Mouse (Mus musculus) T-helper 2 cell (primary cell): ENCODE measurements around the gene Cfhr2.

Experiments
- in situ Hi-C: fragments of 300-600 bp; cut with MboI, MseI; formaldehyde crosslinking; loops from one replicate; pipeline ENCODE4 v1.15.1; 2025; ENCODE audit warnings: high pct_unique_total_duplicates

Cfhr2 gene

GRCm38 (mm10) chr1:139858548-139858947, at the start of gene Cfhr2:
Cfhr2 (minus strand) TSS chr1:139858702.
- in situ Hi-C loops, result no loop called here

- in situ Hi-C loops, result no loop called here
Measured at GRCm38 (mm10) chr1:139863751-139864150, 5.2 kb upstream of the Cfhr2 start.

GRCm38 (mm10) chr1:139860176-139860575, 1.7 kb upstream of the Cfhr2 start:
- in situ Hi-C loops, result no loop called here

- in situ Hi-C loops, result no loop called here
Measured at GRCm38 (mm10) chr1:139839699-139840098, 18.8 kb downstream of the Cfhr2 start.

- in situ Hi-C loops, result no loop called here
Measured at GRCm38 (mm10) chr1:139839290-139839689, 19.2 kb downstream of the Cfhr2 start.

GRCm38 (mm10) chr1:139808594-139808993, 49.9 kb downstream of the Cfhr2 start:
- in situ Hi-C loops, result no loop called here

- in situ Hi-C loops, result no loop called here
Measured at GRCm38 (mm10) chr1:139781143-139781542, 77.4 kb downstream of the Cfhr2 start, which contains the start of gene Gm4788. Gm4788 (minus strand) TSS chr1:139781243.

GRCm38 (mm10) chr1:139769913-139770312, 88.6 kb downstream of the Cfhr2 start:
- in situ Hi-C loops, result loop anchor here (5.0 kb wide), 1 partner anchor 47 kb away; no protein-coding TSS in a partner anchor
